Mouse (Mus musculus) CD8-positive naive resting alpha-beta T cell, adult 2 months (primary cell): ENCODE results near the gene Stx5a.

ENCODE experiments used
- DNase-seq, 2 experiments: peaks; one replicate each; pipeline ENCODE4 v3.0.0; 2022; ENCODE audit warnings: low read depth in 2 of 2, low spot score in 2 of 2

Stx5a gene

GRCm38 (mm10) chr19:8739646-8740045, 1.6 kb upstream of the Stx5a start:
- no peak for DNase-seq

GRCm38 (mm10) chr19:8740603-8741002, 610 bp upstream of the Stx5a start, which contains the start of gene 1700092M07Rik:
TSS of gene 1700092M07Rik (plus strand) at chr19:8740718.
- no peak for DNase-seq

GRCm38 (mm10) chr19:8742176-8742575, 963 bp downstream of the Stx5a start:
- DNase-seq = no peak

- DNase-seq = no peak
Observed at GRCm38 (mm10) chr19:8745382-8745781, 4.2 kb downstream of the Stx5a start.

GRCm38 (mm10) chr19:8747368-8747767, 6.2 kb downstream of the Stx5a start:
- DNase-seq = no peak

GRCm38 (mm10) chr19:8755652-8756051, 14.4 kb downstream of the Stx5a start:
- no peak for DNase-seq

- DNase-seq = peak; percentile 83 to 84
Observed at GRCm38 (mm10) chr19:8756635-8757387, 15.6 kb downstream of the Stx5a start, which contains the start of gene Nxf1. TSS of gene Nxf1 (plus strand) at chr19:8757073.

- DNase-seq = no peak
Observed at GRCm38 (mm10) chr19:8757471-8757998, 16.3 kb downstream of the Stx5a start.

GRCm38 (mm10) chr19:8758899-8759298, 17.7 kb downstream of the Stx5a start:
- DNase-seq = no peak

GRCm38 (mm10) chr19:8760757-8761156, 19.5 kb downstream of the Stx5a start:
- DNase-seq = no peak

GRCm38 (mm10) chr19:8763276-8763675, 22.1 kb downstream of the Stx5a start:
- DNase-seq = no peak

GRCm38 (mm10) chr19:8765562-8765961, 24.3 kb downstream of the Stx5a start:
- DNase-seq = no peak

GRCm38 (mm10) chr19:8770567-8771270, 29.5 kb downstream of the Stx5a start, which contains the start of gene Tmem223:
TSS of gene Tmem223 (plus strand) at chr19:8770996.
- peak; percentile 72 to 75 for DNase-seq

- no peak for DNase-seq
Observed at GRCm38 (mm10) chr19:8772996-8773395, 31.8 kb downstream of the Stx5a start.

- no peak for DNase-seq
Observed at GRCm38 (mm10) chr19:8773409-8773808, 32.2 kb downstream of the Stx5a start.

- DNase-seq = peak; percentile 95 to 98
Observed at GRCm38 (mm10) chr19:8774086-8774835, 33.0 kb downstream of the Stx5a start, which contains the start of gene Tmem179b. TSS of gene Tmem179b (minus strand) at chr19:8774467.

- no peak for DNase-seq
Observed at GRCm38 (mm10) chr19:8774951-8775421, 33.8 kb downstream of the Stx5a start.

GRCm38 (mm10) chr19:8786008-8786781, 45.0 kb downstream of the Stx5a start, which contains the start of gene Taf6l:
TSS of gene Taf6l (minus strand) at chr19:8786417.
- peak; percentile 83 to 90 for DNase-seq

- DNase-seq = no peak
Observed at GRCm38 (mm10) chr19:8788521-8788920, 47.3 kb downstream of the Stx5a start.

GRCm38 (mm10) chr19:8789171-8789570, 48.0 kb downstream of the Stx5a start:
- no peak for DNase-seq
